Mouse (Mus musculus) retina, adult 2 months (tissue): Measurements from ENCODE around the gene Arfgef2.

Experiments used
- DNase-seq: peaks from one replicate; pipeline ENCODE4 v3.0.0-alpha.2; 2012; ENCODE audit warnings: low read depth, low spot score

The Arfgef2 gene

GRCm38 (mm10) chr2:166806173-166806705 lies 851 bp downstream of the Arfgef2 start:
- DNase-seq = no peak

GRCm38 (mm10) chr2:166806813-166807212 lies 1.4 kb downstream of the Arfgef2 start:
- DNase-seq = no peak

GRCm38 (mm10) chr2:166809499-166809898 lies 4.1 kb downstream of the Arfgef2 start:
- DNase-seq = no peak

- DNase-seq = no peak
Measured at GRCm38 (mm10) chr2:166810821-166811220, 5.4 kb downstream of the Arfgef2 start.

GRCm38 (mm10) chr2:166818463-166819143 lies 13.2 kb downstream of the Arfgef2 start:
- no peak for DNase-seq

- DNase-seq = no peak
Measured at GRCm38 (mm10) chr2:166819849-166820248, 14.5 kb downstream of the Arfgef2 start.

- no peak for DNase-seq
Measured at GRCm38 (mm10) chr2:166820844-166821243, 15.5 kb downstream of the Arfgef2 start.

- no peak for DNase-seq
Measured at GRCm38 (mm10) chr2:166821406-166821805, 16.0 kb downstream of the Arfgef2 start.

GRCm38 (mm10) chr2:166822119-166822826 lies 16.9 kb downstream of the Arfgef2 start:
- no peak for DNase-seq

GRCm38 (mm10) chr2:166822901-166823300 lies 17.5 kb downstream of the Arfgef2 start:
- DNase-seq = no peak

- DNase-seq = no peak
Measured at GRCm38 (mm10) chr2:166824386-166824785, 19.0 kb downstream of the Arfgef2 start.

- no peak for DNase-seq
Measured at GRCm38 (mm10) chr2:166824998-166825397, 19.6 kb downstream of the Arfgef2 start.

GRCm38 (mm10) chr2:166826491-166827224 lies 21.3 kb downstream of the Arfgef2 start:
- no peak for DNase-seq

- no peak for DNase-seq
Measured at GRCm38 (mm10) chr2:166828306-166828705, 22.9 kb downstream of the Arfgef2 start.

GRCm38 (mm10) chr2:166830350-166830749 lies 25.0 kb downstream of the Arfgef2 start:
- no peak for DNase-seq

GRCm38 (mm10) chr2:166834091-166834490 lies 28.7 kb downstream of the Arfgef2 start:
- no peak for DNase-seq

GRCm38 (mm10) chr2:166834796-166835195 lies 29.4 kb downstream of the Arfgef2 start:
- DNase-seq = no peak

GRCm38 (mm10) chr2:166835581-166835980 lies 30.2 kb downstream of the Arfgef2 start:
- DNase-seq = no peak

GRCm38 (mm10) chr2:166841813-166842212 lies 36.4 kb downstream of the Arfgef2 start:
- DNase-seq = no peak

GRCm38 (mm10) chr2:166850691-166851090 lies 45.3 kb downstream of the Arfgef2 start:
- DNase-seq = no peak

GRCm38 (mm10) chr2:166852270-166852669 lies 46.9 kb downstream of the Arfgef2 start:
- DNase-seq = no peak

- DNase-seq = no peak
Measured at GRCm38 (mm10) chr2:166855771-166856170, 50.4 kb downstream of the Arfgef2 start.
